Mouse (Mus musculus) heart, postnatal 36 days (tissue): Measurements from ENCODE around the gene Spag5. TPM values are rescaled to one million over a fixed set of nuclear protein-coding genes. Genes with fewer than 3 reads are reported as not detected.
A peak's percentile ranks its signal among the peaks of the same experiment; 100 is the strongest.

Experiments
- DNase-seq, 2 experiments: peaks; one replicate each; pipeline ENCODE4 v3.0.0; 2021 to 2022
- intact Hi-C: fragments of 180-260 bp; cut with DNase I; formaldehyde crosslinking; loops from one replicate; pipeline ENCODE4 v1.15.1; 2025
- total RNA-seq, 2 experiments: library from RNA; stranded (reverse); gene quantifications; 2 replicates each; pipeline ENCODE4 v1.2.3; 2021

The Spag5 gene
- total RNA-seq, 2 experiments from 2014 or later = 0.54 to 0.58 TPM

DNA sequence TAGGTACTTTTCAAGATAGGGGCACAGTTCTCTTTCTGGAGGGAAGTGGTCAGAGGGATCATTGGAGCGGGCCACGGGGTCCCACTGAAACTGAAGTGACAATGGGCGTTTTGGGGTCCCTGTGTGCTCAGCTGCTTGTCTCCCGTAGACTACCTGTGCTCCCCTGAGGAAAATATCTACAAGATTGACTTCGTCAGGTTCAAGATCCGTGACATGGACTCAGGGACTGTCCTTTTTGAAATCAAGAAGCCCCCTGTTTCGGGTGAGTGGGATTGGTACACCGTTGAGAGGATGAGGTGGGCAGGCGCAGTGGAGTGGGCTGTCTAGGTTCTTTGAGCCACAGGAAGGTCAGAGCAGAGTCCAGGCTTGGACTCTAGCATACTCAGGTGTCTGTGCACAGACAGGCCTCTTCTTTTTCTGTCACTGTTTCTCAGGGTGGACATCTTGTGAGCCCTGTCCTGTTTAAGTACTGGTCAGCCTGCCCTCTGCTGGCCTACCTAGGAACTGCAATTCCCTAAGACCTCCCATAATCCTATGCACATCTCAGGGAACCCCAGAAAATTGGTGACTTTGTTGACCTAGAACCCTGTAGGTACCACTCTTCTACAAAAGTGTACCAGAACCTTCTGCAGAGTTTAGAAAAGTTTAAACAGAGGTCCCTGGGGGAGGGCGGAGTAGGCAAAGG is 45.9 kb downstream of the Spag5 start:
- DNase-seq = peak; percentile 73 to 81
- intact Hi-C loops = loop anchor here (5.0 kb wide), 1 partner anchor 85 kb away; the partner anchor contains the start of gene 2610507B11Rik

DNA sequence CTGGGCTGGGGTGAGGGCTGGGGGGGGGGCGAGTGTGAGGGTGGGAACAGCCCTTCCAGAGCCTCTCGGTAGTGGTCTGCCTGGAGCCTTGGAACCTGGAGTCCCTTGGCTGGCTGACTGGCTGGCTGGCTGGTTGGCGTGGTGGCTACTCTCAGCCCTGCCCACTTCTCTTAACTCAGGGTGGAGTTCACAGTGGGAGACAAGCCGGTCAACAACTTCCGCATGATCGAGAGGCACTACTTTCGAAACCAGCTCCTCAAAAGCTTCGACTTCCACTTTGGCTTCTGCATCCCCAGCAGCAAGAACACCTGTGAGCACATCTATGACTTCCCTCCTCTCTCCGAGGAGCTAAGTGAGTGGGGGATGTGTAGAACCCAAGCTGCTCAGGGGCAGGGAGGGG is 46.6 kb downstream of the Spag5 start:
- DNase-seq = peak in 1 of 2 experiments; percentile 29

DNA sequence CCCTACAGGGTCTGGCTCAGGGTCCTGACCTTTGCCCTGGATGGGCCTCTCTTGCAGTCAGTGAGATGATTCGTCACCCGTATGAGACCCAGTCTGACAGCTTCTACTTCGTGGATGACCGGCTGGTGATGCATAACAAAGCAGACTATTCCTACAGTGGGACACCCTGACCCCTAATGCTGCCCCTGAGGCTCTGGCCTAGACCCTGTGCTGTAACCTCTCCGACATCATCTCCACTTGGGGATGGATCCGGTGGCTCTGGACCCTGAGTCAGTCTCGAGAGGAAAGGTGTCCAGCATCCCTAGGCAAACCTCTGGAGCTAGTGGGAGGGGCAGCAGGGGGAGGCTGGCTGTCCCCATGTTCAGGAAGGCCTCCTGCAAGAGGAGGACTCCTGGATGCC is 47.1 kb downstream of the Spag5 start:
- intact Hi-C loops = loop anchor here (5.0 kb wide), 1 partner anchor 86 kb away; the partner anchor contains the start of gene 2610507B11Rik
- DNase-seq = no peak

More for the DNA sequence above, 46.6 kb downstream of the Spag5 start:
- intact Hi-C loops = loop anchor here (5.0 kb wide), 1 partner anchor 86 kb away; the partner anchor contains the start of gene 2610507B11Rik

DNA sequence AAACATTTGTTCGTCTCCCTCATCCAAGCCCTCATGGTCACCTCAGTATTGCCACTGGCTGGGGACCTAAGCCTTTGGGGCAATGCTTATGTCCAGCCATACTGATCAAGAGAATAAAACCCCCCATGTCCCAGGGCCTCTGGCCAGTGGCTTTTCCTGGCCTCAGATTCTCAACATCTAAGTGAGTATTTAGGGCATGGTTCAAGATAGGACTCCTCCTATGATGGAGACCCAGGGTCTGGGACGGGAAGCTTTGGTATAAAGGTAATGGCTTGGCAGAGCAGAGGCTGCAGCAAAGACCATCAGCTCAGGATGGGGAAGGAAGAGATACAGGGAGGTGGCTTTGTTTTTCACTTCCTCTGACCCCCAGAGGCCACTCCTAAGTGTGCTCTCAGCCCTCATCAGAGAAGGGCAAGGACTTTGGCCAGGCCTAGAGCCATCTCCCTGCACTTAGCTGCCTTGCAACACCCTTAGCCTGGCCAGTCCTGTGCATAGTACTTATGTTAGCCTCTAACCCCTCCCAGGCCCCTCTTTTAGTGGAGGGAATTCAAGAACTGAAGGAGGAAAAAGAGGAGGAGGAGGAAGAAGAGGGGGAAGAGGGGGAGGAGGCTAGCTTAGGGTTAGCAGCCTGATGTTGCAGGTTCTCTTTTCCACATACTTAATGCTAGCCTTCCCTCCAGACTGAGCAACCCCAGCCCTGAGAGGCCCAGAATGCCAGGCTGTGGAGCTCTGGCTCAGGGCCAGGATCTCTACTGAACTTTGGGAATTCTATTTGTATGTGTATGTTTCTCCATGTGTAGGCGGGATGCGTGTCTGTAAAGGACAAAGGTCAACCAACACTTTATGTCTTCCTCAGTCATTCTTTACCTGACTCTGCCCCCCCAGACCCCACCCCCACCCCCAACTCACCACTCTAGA is 48.4 kb downstream of the Spag5 start:
- intact Hi-C loops = loop anchor here (5.0 kb wide), 1 partner anchor 87 kb away; the partner anchor contains the start of gene 2610507B11Rik
- no peak for DNase-seq

DNA sequence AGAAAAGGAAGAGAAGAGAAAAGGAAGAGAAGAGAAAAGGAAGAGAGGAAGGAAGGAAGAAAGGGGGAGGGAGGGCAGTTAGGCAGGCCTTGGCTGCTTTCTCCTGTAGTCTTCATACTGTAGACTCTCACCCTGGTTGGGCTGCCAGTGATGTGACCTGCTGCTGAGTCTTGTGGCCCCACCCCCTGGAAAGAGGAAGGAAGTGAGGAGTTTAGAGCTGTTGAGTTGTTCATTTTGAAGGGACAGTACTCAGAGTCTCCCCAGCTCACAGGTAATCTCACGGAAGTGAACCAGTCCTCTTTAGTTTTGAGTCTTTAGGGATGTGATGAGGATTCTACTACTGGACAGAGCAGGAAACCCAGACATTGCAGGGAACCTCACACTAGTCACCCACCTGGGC is 51.8 kb downstream of the Spag5 start:
- DNase-seq = no peak
- intact Hi-C loops = no loop called here

DNA sequence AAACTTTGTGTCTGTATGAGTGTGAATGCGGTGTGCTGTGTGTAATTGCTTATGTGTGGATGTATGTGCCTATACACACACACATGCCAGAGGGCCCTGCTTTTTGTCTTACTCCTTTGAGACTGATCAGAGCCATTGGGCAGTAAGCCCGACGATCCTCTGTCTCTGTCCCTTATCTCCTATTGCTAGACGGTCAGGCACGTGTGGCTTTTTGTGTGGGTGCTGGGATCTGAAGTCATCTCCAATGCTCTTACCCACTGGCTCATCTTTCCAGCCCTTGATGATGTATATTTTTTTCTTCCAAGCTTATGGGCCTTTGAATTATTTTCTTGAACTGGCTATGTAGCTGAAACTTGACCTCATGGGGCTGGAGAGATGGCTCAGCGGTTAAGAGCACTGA is 53.6 kb downstream of the Spag5 start:
- no peak for DNase-seq
- intact Hi-C loops = loop anchor here (5.0 kb wide), 1 partner anchor 97 kb away; no protein-coding TSS in a partner anchor

DNA sequence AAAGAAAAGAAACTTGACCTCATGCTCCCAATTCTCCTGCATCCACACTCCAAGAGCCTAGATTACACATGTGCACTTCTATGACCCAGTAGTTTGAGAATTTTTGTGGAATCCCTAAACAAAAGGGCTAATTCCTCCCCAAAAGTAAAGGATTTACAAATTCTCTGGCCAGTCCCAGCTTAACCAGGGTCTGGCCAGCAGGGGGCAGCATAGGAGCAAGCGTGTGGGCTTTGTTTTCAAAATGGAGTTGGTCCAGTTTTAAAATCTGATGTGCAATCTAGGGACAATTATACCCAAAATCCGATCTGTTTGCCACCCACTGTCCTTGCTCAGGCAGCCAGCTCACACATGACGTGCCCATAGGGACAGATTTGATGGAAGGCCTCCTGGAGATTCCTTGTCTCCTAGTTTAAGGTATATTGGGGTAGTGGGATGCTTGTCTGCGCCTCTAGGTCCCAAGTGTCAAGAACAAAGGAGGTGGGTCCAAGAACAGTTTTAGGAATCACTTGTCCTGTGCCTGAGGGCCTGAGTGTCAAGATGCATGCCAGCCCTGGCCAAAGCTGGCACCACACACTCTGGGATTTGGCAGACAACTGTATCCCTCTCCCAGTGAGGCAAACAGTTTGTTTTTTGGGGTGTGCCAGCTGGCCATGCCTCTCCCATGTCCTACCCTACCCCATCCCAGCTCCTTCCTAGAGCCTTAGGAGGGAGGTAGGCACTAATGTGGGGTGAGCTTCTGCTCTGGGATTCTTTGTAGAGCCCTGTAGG is 54.3 kb downstream of the Spag5 start:
- intact Hi-C loops = loop anchor here (5.0 kb wide), 1 partner anchor 97 kb away; no protein-coding TSS in a partner anchor
- DNase-seq = peak; percentile 59 to 75

DNA sequence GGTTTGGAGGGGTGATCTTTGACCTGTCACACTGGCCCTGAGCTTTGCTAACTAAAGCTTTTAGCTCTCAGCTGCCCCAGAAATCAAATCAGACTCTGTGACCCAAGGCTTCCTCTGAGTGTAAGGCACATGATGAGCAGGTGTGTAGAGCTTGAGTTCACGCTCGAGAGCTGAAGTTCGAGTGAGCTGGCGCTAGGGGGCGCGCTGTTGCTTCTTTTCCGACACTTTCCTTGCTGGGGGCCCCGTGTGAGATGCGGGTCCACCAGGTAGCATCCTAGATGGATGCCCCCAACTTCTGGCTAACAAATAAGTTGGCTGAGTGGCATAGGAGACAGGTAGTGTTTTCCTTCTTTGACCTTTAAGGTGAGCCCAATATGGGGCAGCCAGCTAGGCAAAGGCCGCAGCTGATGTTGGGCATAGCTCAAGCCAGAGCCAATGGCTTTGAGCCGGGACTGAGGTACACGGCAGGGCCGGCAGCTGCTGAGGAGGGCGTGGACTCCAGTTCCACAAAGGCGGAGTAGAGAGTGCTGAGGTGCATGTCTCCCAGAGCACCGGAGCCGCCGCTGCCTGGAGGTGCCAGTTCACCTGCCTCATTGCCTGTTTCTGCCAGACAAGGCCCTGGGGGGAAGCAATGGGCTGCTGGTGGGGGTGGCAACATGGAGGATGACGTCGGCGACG is 57.1 kb downstream of the Spag5 start:
- peak; percentile 7 to 18 for DNase-seq
- intact Hi-C loops = loop anchor here (5.0 kb wide), 1 partner anchor 94 kb away; no protein-coding TSS in a partner anchor

DNA sequence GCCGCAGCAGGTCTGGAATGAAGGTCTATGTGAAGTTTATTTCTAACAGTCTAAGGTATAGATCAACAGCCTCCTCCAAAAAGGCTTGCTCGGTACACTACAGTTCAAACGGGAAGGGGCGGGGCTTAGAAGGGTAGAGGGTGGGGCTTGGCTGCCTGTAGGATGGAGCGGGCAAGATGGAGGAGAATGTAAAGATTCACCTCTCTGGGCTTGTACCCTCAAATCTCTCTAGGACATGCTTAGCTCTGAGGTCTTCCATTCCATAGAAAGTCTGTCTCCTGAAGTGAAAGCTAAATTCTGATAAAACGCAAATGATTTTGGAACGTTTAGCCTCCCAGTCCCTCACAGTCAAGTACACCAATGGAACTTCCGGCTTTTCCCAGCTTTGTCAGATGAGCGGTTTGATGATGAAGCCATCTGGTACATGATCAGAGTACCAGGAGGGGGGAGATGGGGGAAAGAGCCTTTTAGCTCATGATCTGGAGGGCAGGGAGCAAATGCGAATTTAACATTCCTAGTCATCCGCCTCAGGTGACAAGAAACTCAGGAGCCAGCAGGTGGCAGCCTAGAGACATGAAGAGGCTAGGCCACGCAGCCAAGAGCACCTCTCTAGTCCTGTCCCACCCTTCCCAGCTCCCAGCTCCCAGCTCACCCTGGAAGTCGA is 58.9 kb downstream of the Spag5 start:
- peak; percentile 59 to 76 for DNase-seq
- intact Hi-C loops = loop anchor here (1.0 kb wide), 1 partner anchor 39 kb away; no protein-coding TSS in a partner anchor

DNA sequence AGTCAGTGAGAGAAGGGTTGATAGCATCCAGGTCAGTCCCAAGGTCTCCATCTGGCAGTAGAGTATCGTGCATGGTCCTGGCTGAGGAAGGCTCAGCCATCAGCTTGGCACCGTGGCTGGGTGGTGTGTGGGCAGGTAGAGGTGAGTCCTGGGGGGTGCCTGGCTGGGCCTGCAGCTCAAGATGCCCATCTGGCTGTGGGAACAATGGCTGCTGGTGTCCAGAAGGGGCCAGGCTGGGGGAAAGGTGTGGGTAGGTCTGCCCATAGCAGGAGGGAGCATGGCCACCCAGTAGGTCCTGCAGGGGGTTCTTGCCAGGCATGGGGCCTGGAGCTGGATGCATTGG is 59.4 kb downstream of the Spag5 start:
- no peak for DNase-seq
- intact Hi-C loops = loop anchor here (1.0 kb wide), 1 partner anchor 39 kb away; no protein-coding TSS in a partner anchor

DNA sequence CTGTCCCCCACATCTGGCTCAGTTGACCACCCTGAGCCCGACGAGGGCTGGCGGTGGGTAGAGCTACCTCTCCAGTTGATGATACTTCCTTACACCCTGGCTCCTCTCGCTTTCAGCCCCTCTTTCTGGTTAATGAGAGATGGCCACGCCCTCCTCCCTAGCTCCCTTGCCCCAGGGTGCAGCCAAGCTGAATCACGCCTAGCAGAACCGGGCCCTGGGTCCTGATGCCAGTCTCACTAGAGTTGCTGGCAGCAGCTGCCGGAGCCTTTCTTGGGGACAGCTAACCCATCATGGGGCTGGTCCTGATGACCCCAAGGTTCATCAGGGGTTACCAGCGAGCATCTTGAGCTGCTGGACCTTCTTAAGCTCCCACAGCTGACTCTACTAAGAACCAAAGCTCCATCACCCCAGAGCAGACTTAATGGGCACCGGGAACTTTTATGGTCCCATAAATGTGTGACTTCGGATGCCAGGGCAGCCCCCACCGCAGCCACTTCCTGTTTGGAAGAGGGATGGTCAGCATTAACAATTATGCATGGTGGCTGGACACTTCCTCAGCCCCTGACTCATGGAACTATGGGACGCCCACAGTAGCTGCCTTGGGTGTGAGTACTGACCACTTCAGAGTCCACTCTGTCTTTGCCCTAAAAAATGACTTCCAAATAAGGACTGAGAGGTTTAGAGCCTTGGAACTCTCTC is 62.1 kb downstream of the Spag5 start:
- intact Hi-C loops = no loop called here

DNA sequence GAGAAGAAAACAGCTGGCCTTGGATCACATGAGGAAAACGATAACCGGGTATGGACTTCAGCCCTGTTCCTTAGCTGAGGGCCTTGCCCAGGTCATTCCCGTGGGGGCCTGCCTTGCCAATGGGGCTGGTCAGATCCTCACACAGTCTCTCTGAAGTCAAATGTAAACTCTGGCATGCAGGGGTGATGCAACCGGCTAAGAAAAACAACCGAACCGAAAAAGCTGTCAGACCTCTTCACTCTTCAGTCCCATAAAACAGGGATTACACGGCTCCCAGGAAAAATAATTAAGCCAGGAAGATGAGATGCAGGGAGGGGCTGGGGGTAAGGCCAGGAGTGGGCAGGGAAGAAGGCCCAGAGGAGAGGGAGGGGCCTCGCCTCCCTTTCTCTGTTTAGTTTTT is 62.8 kb downstream of the Spag5 start:
- intact Hi-C loops = no loop called here
- no peak for DNase-seq

More for the DNA sequence above, 62.1 kb downstream of the Spag5 start:
- DNase-seq = no peak

DNA sequence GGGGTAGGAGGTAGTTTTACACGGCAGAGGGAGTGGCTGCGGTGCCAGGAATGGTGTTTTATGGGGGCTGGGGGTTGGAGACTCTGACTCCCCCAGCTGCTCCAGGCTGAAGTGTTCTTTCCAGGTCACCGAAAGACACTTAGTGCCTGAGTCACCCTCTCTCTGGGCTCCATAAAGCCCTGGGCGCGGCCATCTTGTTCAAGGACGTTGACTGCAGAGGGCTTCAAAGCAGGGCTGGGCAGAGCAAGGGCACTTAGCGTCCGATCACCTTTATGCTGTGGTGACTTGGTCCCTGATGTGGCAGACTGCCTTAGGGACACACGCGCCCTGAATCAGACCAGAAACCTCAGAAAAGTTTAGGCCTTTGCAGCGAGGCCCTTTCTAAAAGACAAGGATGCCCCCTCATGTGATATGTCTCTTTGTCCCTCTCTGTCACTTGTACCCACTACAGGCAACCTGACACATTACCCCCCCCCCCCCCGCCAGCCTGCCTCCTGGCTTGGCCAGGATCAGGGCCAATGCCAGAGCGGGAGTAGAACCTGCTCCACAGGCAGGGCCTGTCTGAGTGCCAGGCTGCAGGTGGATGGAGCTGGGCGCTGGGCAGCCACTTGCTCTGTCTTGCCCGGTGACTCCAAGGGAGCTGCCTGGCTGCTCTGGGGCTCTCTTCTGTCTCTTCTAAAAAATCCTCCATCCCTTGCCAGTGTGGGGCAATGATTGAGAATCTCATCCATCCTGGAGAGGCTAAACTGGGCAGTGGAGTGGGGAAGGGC is 66.3 kb downstream of the Spag5 start:
- intact Hi-C loops = no loop called here
- no peak for DNase-seq

DNA sequence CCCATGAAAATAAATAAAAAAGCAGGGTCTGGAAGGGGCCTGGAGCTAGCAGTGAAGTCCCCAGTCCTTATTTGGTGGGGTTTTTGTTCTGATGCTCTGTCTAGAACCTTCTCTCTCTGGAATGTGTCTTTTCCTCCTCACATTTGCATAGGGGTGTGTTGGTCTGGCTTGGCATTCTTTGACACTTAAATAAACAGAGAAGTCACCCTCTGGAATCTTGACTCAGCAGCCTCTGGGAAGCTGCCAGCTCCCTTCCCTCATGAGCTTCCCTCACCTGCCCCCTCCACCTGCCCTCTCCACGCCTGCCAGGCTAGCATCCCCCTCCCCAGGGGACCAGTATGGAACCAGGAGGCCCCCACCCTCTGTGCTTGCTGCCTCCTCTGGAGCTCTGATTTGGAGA is 69.1 kb downstream of the Spag5 start:
- intact Hi-C loops = no loop called here
- DNase-seq = no peak

DNA sequence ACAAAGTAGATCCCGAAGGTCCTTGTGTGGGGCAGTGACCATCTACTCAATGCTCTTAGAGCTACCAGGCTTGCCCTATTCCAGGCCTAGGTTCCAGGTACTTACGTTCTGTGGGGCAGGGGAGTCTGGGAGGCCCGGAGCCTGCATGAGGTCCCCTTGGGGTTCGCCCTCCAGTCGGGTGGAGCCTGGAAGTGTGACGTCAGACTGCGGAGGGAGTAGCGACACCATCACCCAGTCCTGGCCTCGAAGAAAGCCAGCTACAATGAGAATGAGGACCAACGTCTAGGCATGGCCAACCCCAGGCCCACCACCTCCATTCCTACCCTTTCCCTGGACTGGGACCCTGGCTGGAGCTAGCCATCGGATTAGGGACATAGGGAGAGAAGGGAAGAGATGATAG is 70.4 kb downstream of the Spag5 start:
- intact Hi-C loops = no loop called here
- DNase-seq = no peak
